Mouse (Mus musculus): ENCODE measurements at regions not wholly inside any gene's neighbourhood (a gene's known extent, or its start where the extent isn't known, plus 50 kb on each side); places are given as distances from the start of the nearest gene placed in this dataset.

DNA sequence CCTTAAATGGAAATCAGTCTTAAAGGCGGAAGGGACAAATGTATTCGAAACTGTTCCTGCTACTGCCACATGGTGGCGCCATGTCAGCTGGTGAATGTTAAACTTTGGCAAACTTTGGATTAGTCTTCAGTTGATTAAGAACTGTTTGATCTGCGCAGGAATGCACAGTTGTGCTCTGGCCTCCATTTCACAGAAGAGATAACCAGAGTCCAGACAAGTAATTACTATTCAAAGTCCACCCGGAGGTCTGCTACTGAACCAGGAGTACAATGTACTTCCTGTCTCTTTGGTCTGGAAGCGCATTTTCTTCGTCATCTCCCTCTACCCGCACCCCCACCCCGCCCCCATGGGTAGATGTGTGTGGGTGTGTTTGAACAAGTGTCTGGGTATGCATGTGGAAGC lies 118.6 kb upstream of the L3mbtl3 start:
- TF ChIP-seq GATA1 (IDR thresholded peaks at IDR 0.05; ENCODE audit: low read length) (no peak), TAL1 (IDR thresholded peaks at IDR 0.05; ENCODE audit: low read length) (no peak)
